Mouse (Mus musculus): ENCODE data around the gene Prss45.

Prss45 gene

GRCm38 (mm10) chr9:110858523-110858922, 24.1 kb downstream of the Prss45 start:
- DNase-seq (ENCODE audit: low spot score): no peak

- no peak for DNase-seq (ENCODE audit: low spot score)
Measured at GRCm38 (mm10) chr9:110858967-110859596, 24.7 kb downstream of the Prss45 start.

- peak; percentile 71 for DNase-seq (ENCODE audit: low spot score)
Measured at GRCm38 (mm10) chr9:110871030-110871429, 36.6 kb downstream of the Prss45 start.

- no peak for DNase-seq (ENCODE audit: low spot score)
Measured at GRCm38 (mm10) chr9:110873681-110874659, 39.6 kb downstream of the Prss45 start.

- DNase-seq (ENCODE audit: low spot score): no peak
Measured at GRCm38 (mm10) chr9:110874660-110875191, 40.3 kb downstream of the Prss45 start.

- no peak for DNase-seq (ENCODE audit: low spot score)
Measured at GRCm38 (mm10) chr9:110875288-110875695, 40.9 kb downstream of the Prss45 start.

- no peak for DNase-seq (ENCODE audit: low spot score)
Measured at GRCm38 (mm10) chr9:110877353-110877752, 43.0 kb downstream of the Prss45 start.

GRCm38 (mm10) chr9:110877888-110878287, 43.5 kb downstream of the Prss45 start:
- peak; percentile 57 for DNase-seq (ENCODE audit: low spot score)

- DNase-seq (ENCODE audit: low spot score): no peak
Measured at GRCm38 (mm10) chr9:110879191-110879920, 45.0 kb downstream of the Prss45 start, which contains the start of gene Als2cl. Gene Als2cl (plus strand): TSS chr9:110879870.

- DNase-seq (ENCODE audit: low spot score): peak; percentile 90
Measured at GRCm38 (mm10) chr9:110879998-110880561, 45.7 kb downstream of the Prss45 start, which contains the start of gene Tmie. Gene Tmie (minus strand): TSS chr9:110880113.

- DNase-seq (ENCODE audit: low spot score): peak; percentile 81
Measured at GRCm38 (mm10) chr9:110880772-110881171, 46.4 kb downstream of the Prss45 start.

- peak; percentile 80 for DNase-seq (ENCODE audit: low spot score)
Measured at GRCm38 (mm10) chr9:110881953-110882352, 47.6 kb downstream of the Prss45 start.

- no peak for DNase-seq (ENCODE audit: low spot score)
Measured at GRCm38 (mm10) chr9:110887388-110888303, 53.3 kb downstream of the Prss45 start.

- no peak for DNase-seq (ENCODE audit: low spot score)
Measured at GRCm38 (mm10) chr9:110888935-110889334, 54.5 kb downstream of the Prss45 start.

GRCm38 (mm10) chr9:110890026-110890783, 55.8 kb downstream of the Prss45 start:
- DNase-seq (ENCODE audit: low spot score): no peak

Data from lung, postnatal 25 days (tissue).